Mouse (Mus musculus) MEL (cell line): ENCODE results near the gene Rpl9-ps6. TPM values are rescaled to one million over a fixed set of nuclear protein-coding genes. Genes with fewer than 3 reads are reported as not detected.

Source experiments
- DNase-seq: peaks from one replicate; pipeline ENCODE4 v3.0.0; 2011; ENCODE audit warnings: low read depth, low spot score
- H3K27ac ChIP-seq: 2 replicates; pipeline ENCODE4 v1.5.1; 2012; ENCODE audit warnings: low read depth, mild to moderate bottlenecking, control low read depth, low read length, moderate library complexity; ENCODE audit not compliant: control insufficient read depth
- H3K27me3 ChIP-seq, 2 experiments: fragments of 150-350 bp in 1 of 2; sonication (generic) in 1 of 2; 2 replicates each; pipeline ENCODE4 v1.6.1; 2012; ENCODE audit warnings: low read length in 2 of 2, mild to moderate bottlenecking in 2 of 2, improper control_type of control experiment in 1 of 2, moderate library complexity in 1 of 2; ENCODE audit not compliant: insufficient read depth in 2 of 2, control insufficient read depth in 1 of 2
- H3K36me3 ChIP-seq, 2 experiments: 2 replicates each; pipeline ENCODE4 v1.6.1; 2012 to 2014; ENCODE audit warnings: low read length in 2 of 2, improper control_type of control experiment in 1 of 2, inconsistent platforms in 1 of 2, mild to moderate bottlenecking in 1 of 2; ENCODE audit not compliant: insufficient read depth in 2 of 2, control insufficient read depth in 1 of 2
- H3K4me1 ChIP-seq, 2 experiments: fragments of 150-350 bp in 1 of 2; sonication (generic) in 1 of 2; 2 replicates each; pipeline ENCODE4 v1.6.1; 2012; ENCODE audit warnings: low read length in 2 of 2, improper control_type of control experiment in 1 of 2, mild to moderate bottlenecking in 1 of 2; ENCODE audit not compliant: insufficient read depth in 2 of 2, control insufficient read depth in 1 of 2
- H3K4me3 ChIP-seq, 2 experiments: fragments of 150-350 bp in 1 of 2; sonication (generic) in 1 of 2; 2 replicates each; pipeline ENCODE4 v1.5.1; 2012; ENCODE audit warnings: low read depth in 2 of 2, low read length in 2 of 2, mild to moderate bottlenecking in 2 of 2, moderate library complexity in 2 of 2, control low read depth in 1 of 2, improper control_type of control experiment in 1 of 2; ENCODE audit not compliant: control insufficient read depth in 1 of 2, insufficient read depth in 1 of 2
- H3K79me2 ChIP-seq: 2 replicates; pipeline ENCODE4 v1.6.1; 2012; ENCODE audit warnings: mild to moderate bottlenecking, low read length, moderate library complexity; ENCODE audit not compliant: control insufficient read depth, poor library complexity, insufficient read depth
- H3K9ac ChIP-seq: 2 replicates; pipeline ENCODE4 v1.6.1; 2012; ENCODE audit warnings: low read depth, mild to moderate bottlenecking, control low read depth, low read length, moderate library complexity; ENCODE audit not compliant: control insufficient read depth, poor library complexity, severe bottlenecking
- H3K9me3 ChIP-seq: fragments of 150-350 bp; sonication (generic); replicated peaks from 2 replicates; pipeline ENCODE4 v1.6.1; 2012; ENCODE audit warnings: mild to moderate bottlenecking, low read length, improper control_type of control experiment, moderate library complexity; ENCODE audit not compliant: insufficient read depth
- CHD1 ChIP-seq: IDR thresholded peaks from 2 replicates; pipeline ENCODE4 v1.6.1; 2012; ENCODE audit warnings: low read depth, mild to moderate bottlenecking, inconsistent platforms, low read length, improper control_type of control experiment
- CHD2 ChIP-seq: IDR thresholded peaks from 2 replicates; pipeline ENCODE4 v1.6.1; 2011; ENCODE audit warnings: low read length, improper control_type of control experiment
- CTCF ChIP-seq, 3 experiments: IDR thresholded peaks in 2 of 3; conservative IDR thresholded peaks in 1 of 3; 2 replicates each; pipeline ENCODE4 v1.5.1; 2011 to 2012; ENCODE audit warnings: low read length in 3 of 3, low read depth in 2 of 3, mild to moderate bottlenecking in 2 of 3, improper control_type of control experiment in 1 of 3, inconsistent platforms in 1 of 3, mixed read lengths in 1 of 3, moderate library complexity in 1 of 3; ENCODE audit not compliant: control insufficient read depth in 1 of 3, insufficient read depth in 1 of 3, poor library complexity in 1 of 3, severe bottlenecking in 1 of 3
- E2F4 ChIP-seq: IDR thresholded peaks from 2 replicates; pipeline ENCODE4 v1.6.1; 2011; ENCODE audit warnings: low read depth, low read length, improper control_type of control experiment, borderline replicate concordance
- ELF1 ChIP-seq: IDR thresholded peaks from 2 replicates; pipeline ENCODE4 v1.6.1; 2014; ENCODE audit warnings: low read depth, mild to moderate bottlenecking, inconsistent platforms, low read length, improper control_type of control experiment, moderate library complexity
- EP300 ChIP-seq, 2 experiments: IDR thresholded peaks; 2 replicates each; pipeline ENCODE4 v1.6.1; 2011; ENCODE audit warnings: improper control_type of control experiment in 2 of 2, low read length in 2 of 2, low read depth in 1 of 2, mild to moderate bottlenecking in 1 of 2
- ETS1 ChIP-seq: IDR thresholded peaks from 2 replicates; pipeline ENCODE4 v1.6.1; 2012; ENCODE audit warnings: low read depth, mild to moderate bottlenecking, inconsistent platforms, low read length, improper control_type of control experiment, moderate library complexity
- GABPA ChIP-seq: IDR thresholded peaks from 2 replicates; pipeline ENCODE4 v1.6.1; 2012; ENCODE audit warnings: low read depth, mild to moderate bottlenecking, inconsistent platforms, low read length, improper control_type of control experiment, moderate library complexity
- GATA1 ChIP-seq: IDR thresholded peaks from 2 replicates; pipeline ENCODE4 v1.6.1; 2011; ENCODE audit warnings: low read depth, low read length, improper control_type of control experiment
- HCFC1 ChIP-seq: IDR thresholded peaks from 2 replicates; pipeline ENCODE4 v1.6.1; 2012; ENCODE audit warnings: low read depth, mild to moderate bottlenecking, inconsistent platforms, low read length, improper control_type of control experiment, moderate library complexity
- JUND ChIP-seq: IDR thresholded peaks from 2 replicates; pipeline ENCODE4 v1.6.1; 2011; ENCODE audit warnings: low read depth, mild to moderate bottlenecking, improper control_type of control experiment, low read length
- KAT2A ChIP-seq: conservative IDR thresholded peaks from 2 replicates; pipeline ENCODE4 v1.6.1; 2012; ENCODE audit warnings: low read depth, low read length, improper control_type of control experiment, inconsistent platforms
- MAFK ChIP-seq: IDR thresholded peaks from 2 replicates; pipeline ENCODE4 v1.6.1; 2011; ENCODE audit warnings: low read depth, mild to moderate bottlenecking, low read length, improper control_type of control experiment, borderline replicate concordance
- MAX ChIP-seq: IDR thresholded peaks from 2 replicates; pipeline ENCODE4 v1.6.1; 2011; ENCODE audit warnings: low read length, improper control_type of control experiment
- MAZ ChIP-seq: IDR thresholded peaks from 2 replicates; pipeline ENCODE4 v1.6.1; 2012; ENCODE audit warnings: low read depth, mild to moderate bottlenecking, inconsistent platforms, low read length, improper control_type of control experiment
- MEF2A ChIP-seq: IDR thresholded peaks from 2 replicates; pipeline ENCODE4 v1.6.1; 2014; ENCODE audit warnings: low read depth, mild to moderate bottlenecking, inconsistent platforms, low read length, improper control_type of control experiment; ENCODE audit not compliant: poor library complexity, insufficient replicate concordance, severe bottlenecking; ENCODE audit errors: extremely low read depth
- MYB ChIP-seq: IDR thresholded peaks from 2 replicates; pipeline ENCODE4 v1.6.1; 2011; ENCODE audit warnings: mild to moderate bottlenecking, low read depth, low read length, improper control_type of control experiment
- NELFE ChIP-seq: IDR thresholded peaks from 2 replicates; pipeline ENCODE4 v1.6.1; 2011; ENCODE audit warnings: low read depth, low read length, improper control_type of control experiment
- NRF1 ChIP-seq: IDR thresholded peaks from 2 replicates; pipeline ENCODE4 v1.6.1; 2014; ENCODE audit warnings: low read depth, mild to moderate bottlenecking, inconsistent platforms, low read length, improper control_type of control experiment, moderate library complexity; ENCODE audit not compliant: poor library complexity, insufficient read depth, severe bottlenecking
- POLR2A ChIP-seq, 2 experiments: IDR thresholded peaks; 2 replicates each; pipeline ENCODE4 v1.6.1; 2011 to 2012; ENCODE audit warnings: low read length in 2 of 2, mild to moderate bottlenecking in 2 of 2, control low read depth in 1 of 2, improper control_type of control experiment in 1 of 2, low read depth in 1 of 2, moderate library complexity in 1 of 2; ENCODE audit not compliant: control insufficient read depth in 1 of 2, insufficient read depth in 1 of 2, poor library complexity in 1 of 2
- POLR2AphosphoS2 ChIP-seq: IDR thresholded peaks from 2 replicates; pipeline ENCODE4 v1.6.1; 2011; ENCODE audit warnings: low read length, improper control_type of control experiment
- POLR2AphosphoS5 ChIP-seq: IDR thresholded peaks from 2 replicates; pipeline ENCODE4 v1.6.1; 2012; ENCODE audit warnings: low read depth, borderline replicate concordance, mild to moderate bottlenecking, inconsistent platforms, low read length, moderate library complexity, mixed read lengths
- RAD21 ChIP-seq: IDR thresholded peaks from 2 replicates; pipeline ENCODE4 v1.6.1; 2011; ENCODE audit warnings: mild to moderate bottlenecking, low read depth, low read length, improper control_type of control experiment
- RCOR1 ChIP-seq: IDR thresholded peaks from 2 replicates; pipeline ENCODE4 v1.6.1; 2012; ENCODE audit warnings: low read depth, mild to moderate bottlenecking, inconsistent platforms, low read length, improper control_type of control experiment
- SIN3A ChIP-seq: IDR thresholded peaks from 2 replicates; pipeline ENCODE4 v1.6.1; 2012; ENCODE audit warnings: low read length, improper control_type of control experiment, inconsistent platforms
- SMC3 ChIP-seq: IDR thresholded peaks from 2 replicates; pipeline ENCODE4 v1.6.1; 2011; ENCODE audit warnings: low read depth, low read length, improper control_type of control experiment
- TBP ChIP-seq: IDR thresholded peaks from 2 replicates; pipeline ENCODE4 v1.8.0; 2011; ENCODE audit warnings: low read depth, low read length, improper control_type of control experiment
- TCF12 ChIP-seq: IDR thresholded peaks from 2 replicates; pipeline ENCODE4 v1.6.1; 2014; ENCODE audit warnings: low read depth, mild to moderate bottlenecking, inconsistent platforms, low read length, improper control_type of control experiment, moderate library complexity
- USF2 ChIP-seq, 2 experiments: IDR thresholded peaks; 2 replicates each; pipeline ENCODE4 v1.6.1; 2011 to 2012; ENCODE audit warnings: improper control_type of control experiment in 2 of 2, low read length in 2 of 2, borderline replicate concordance in 1 of 2, inconsistent platforms in 1 of 2, low read depth in 1 of 2, mild to moderate bottlenecking in 1 of 2; ENCODE audit not compliant: insufficient read depth in 1 of 2
- ZC3H11A ChIP-seq: IDR thresholded peaks from 2 replicates; pipeline ENCODE4 v1.6.1; 2012; ENCODE audit warnings: low read depth, mild to moderate bottlenecking, inconsistent platforms, low read length, improper control_type of control experiment
- ZKSCAN1 ChIP-seq: IDR thresholded peaks from 2 replicates; pipeline ENCODE4 v1.6.1; 2012; ENCODE audit warnings: low read depth, mild to moderate bottlenecking, inconsistent platforms, low read length, improper control_type of control experiment, moderate library complexity
- ZMIZ1 ChIP-seq: IDR thresholded peaks from 2 replicates; pipeline ENCODE4 v1.6.1; 2012; ENCODE audit warnings: low read depth, mild to moderate bottlenecking, inconsistent platforms, low read length, improper control_type of control experiment, moderate library complexity
- ZNF384 ChIP-seq: IDR thresholded peaks from 2 replicates; pipeline ENCODE4 v1.6.1; 2012; ENCODE audit warnings: low read depth, mild to moderate bottlenecking, inconsistent platforms, low read length, improper control_type of control experiment
- polyA plus RNA-seq, 2 experiments: library from polyadenylated mRNA; stranded (reverse) in 1 of 2; unstranded in 1 of 2; fragments of >175 nt in 1 of 2; fragments of >200 nt in 1 of 2; gene quantifications; 2 replicates each; pipeline versions ENCODE4 v1.2.1 to v1.2.4; 2012; ENCODE audit warnings: low replicate concordance in 2 of 2, low read depth in 1 of 2; ENCODE audit not compliant: insufficient read length in 2 of 2, insufficient read depth in 1 of 2, missing spikeins in 1 of 2
- total RNA-seq: library from RNA; depleted of rRNA; stranded (reverse); fragments of 300-350 nt; gene quantifications from 2 replicates; pipeline ENCODE4 v1.2.3, GENCODE M21; 2012

The Rpl9-ps6 gene
- total and polyA plus RNA-seq, 3 experiments: 95.5 to 161 TPM; not detected in 1

DNA sequence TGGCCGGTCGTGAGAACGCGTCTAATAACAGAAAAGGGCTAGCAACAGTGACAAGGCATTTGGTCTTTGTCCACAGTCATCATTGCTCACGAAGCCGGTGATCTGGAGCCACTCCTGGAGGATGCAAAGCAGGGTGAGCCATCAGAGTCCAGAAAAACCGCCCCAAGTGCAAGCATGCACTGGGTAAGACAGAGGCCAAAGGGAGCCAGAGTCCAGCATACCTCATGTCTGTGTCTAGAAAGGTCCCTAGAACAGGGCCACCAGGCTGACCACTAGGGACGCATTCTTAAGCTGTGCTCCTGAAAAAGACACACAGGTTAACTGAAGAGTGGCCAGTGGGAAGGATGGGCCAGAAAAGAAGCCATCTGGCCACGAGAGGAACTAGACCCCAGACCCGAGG is 17.4 kb downstream of the Rpl9-ps6 start:
- Histone ChIP-seq H3K27me3 (no peaks in the 10 kb centered on the region), H3K36me3 (no peaks in the 10 kb centered on the region), H3K4me1 (no peaks in the 10 kb centered on the region), H3K79me2 (no peaks in the 10 kb centered on the region), H3K4me3 (no peak overlapping the region), H3K27ac (no peak overlapping the region), H3K9ac (no peak overlapping the region), H3K9me3 (no peaks in the 10 kb centered on the region)
- DNase-seq: no peak
- TF ChIP-seq SIN3A: no peak
- TF ChIP-seq USF2 (IDR thresholded peaks at IDR 0.05; ENCODE audit: borderline replicate concordance in 1 of 2, insufficient read depth in 1 of 2, low read depth in 1 of 2, low read length in 2 of 2): no peak
- TF ChIP-seq EP300 (IDR thresholded peaks at IDR 0.05; ENCODE audit: low read depth in 1 of 2, low read length in 2 of 2): no peak
- no peak for TF ChIP-seq NRF1
- no peak for TF ChIP-seq MEF2A
- TF ChIP-seq RCOR1: no peak
- TF ChIP-seq JUND: no peak
- no peak for TF ChIP-seq GABPA
- TF ChIP-seq TBP: no peak
- TF ChIP-seq ZMIZ1: no peak
- no peak for TF ChIP-seq GATA1
- TF ChIP-seq MYB: no peak
- no peak for TF ChIP-seq ZC3H11A
- no peak for TF ChIP-seq NELFE
- TF ChIP-seq CHD1: no peak
- no peak for TF ChIP-seq MAZ
- TF ChIP-seq ETS1: no peak
- no peak for TF ChIP-seq E2F4
- TF ChIP-seq CHD2: no peak
- no peak for TF ChIP-seq POLR2A (IDR thresholded peaks at IDR 0.05; ENCODE audit: control insufficient read depth in 1 of 2, insufficient read depth in 1 of 2, low read depth in 1 of 2, low read length in 2 of 2, poor library complexity in 1 of 2)

DNA sequence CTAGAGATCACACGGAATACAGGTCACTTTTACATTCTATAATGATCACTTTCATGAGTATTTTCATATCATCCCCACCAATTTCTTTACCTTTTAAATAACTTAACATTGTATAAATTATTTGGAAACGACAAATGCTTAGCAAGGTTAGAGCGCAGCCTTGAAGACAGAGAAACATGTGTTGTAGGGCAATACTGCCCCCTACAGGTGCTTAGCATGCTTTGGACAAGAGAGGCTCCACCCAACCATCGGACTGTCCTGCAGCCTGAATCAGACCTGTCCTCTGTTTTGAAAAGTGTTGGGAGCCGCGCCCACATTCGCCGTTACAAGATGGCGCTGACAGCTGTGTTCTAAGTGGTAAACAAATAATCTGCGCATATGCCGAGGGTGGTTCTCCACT is 24.8 kb downstream of the Rpl9-ps6 start:
- Histone ChIP-seq H3K79me2 (no peaks in the 10 kb centered on the region), H3K27ac (no peak overlapping the region), H3K36me3 (no peaks in the 10 kb centered on the region), H3K4me1 (no peaks in the 10 kb centered on the region), H3K27me3 (no peaks in the 10 kb centered on the region), H3K9me3 (no peaks in the 10 kb centered on the region), H3K9ac (no peak overlapping the region), H3K4me3 (no peak overlapping the region)
- DNase-seq: peak; percentile 53
- TF ChIP-seq CTCF (IDR thresholded peaks at IDR 0.05 in 2 of 3, conservative IDR thresholded peaks at IDR 0.05 in 1 of 3; ENCODE audit: control insufficient read depth in 1 of 3, insufficient read depth in 1 of 3, low read depth in 2 of 3, low read length in 3 of 3, poor library complexity in 1 of 3, severe bottlenecking in 1 of 3): peak; percentile 52 to 57 (median 54)
- peak; percentile 62 for TF ChIP-seq SMC3
- TF ChIP-seq RCOR1: no peak
- no peak for TF ChIP-seq KAT2A
- no peak for TF ChIP-seq TCF12
- TF ChIP-seq POLR2AphosphoS2: no peak
- no peak for TF ChIP-seq ZKSCAN1
- no peak for TF ChIP-seq GABPA
- TF ChIP-seq MYB: no peak
- TF ChIP-seq ZMIZ1: no peak
- no peak for TF ChIP-seq MAX
- TF ChIP-seq ETS1: no peak
- peak; percentile 69 for TF ChIP-seq RAD21
- TF ChIP-seq JUND: no peak
- TF ChIP-seq MAFK: no peak
- no peak for TF ChIP-seq ELF1
- TF ChIP-seq EP300 (IDR thresholded peaks at IDR 0.05; ENCODE audit: low read depth in 1 of 2, low read length in 2 of 2): no peak
- TF ChIP-seq TBP: no peak
- no peak for TF ChIP-seq HCFC1
- no peak for TF ChIP-seq SIN3A
- no peak for TF ChIP-seq ZNF384
- TF ChIP-seq ZC3H11A: peak; percentile 78
- no peak for TF ChIP-seq POLR2AphosphoS5
